Mouse (Mus musculus) heart, embryonic 13.5 days (tissue): ENCODE results near the gene Unc5c. TPM values are rescaled to one million over a fixed set of nuclear protein-coding genes. Genes with fewer than 3 reads are reported as not detected.

Source experiments
- ATAC-seq: fragments of 200-750 bp; cut with Nextera tagmentation; 2 replicates; pipeline ENCODE4 v1.8.0; 2017; ENCODE audit warnings: moderate TSS enrichment; ENCODE audit not compliant: insufficient number of reproducible peaks, low FRiP score, low TSS enrichment; ENCODE audit errors: extremely low read depth
- H3K27ac ChIP-seq: fragments of 300-500 bp; sonication (generic); replicated peaks from 2 replicates; pipeline ENCODE4 v1.5.1; 2015; ENCODE audit warnings: moderate library complexity, mild to moderate bottlenecking, inconsistent platforms
- H3K27me3 ChIP-seq: fragments of 300-500 bp; sonication (generic); replicated peaks from 2 replicates; pipeline ENCODE4 v1.6.1; 2015; ENCODE audit warnings: mild to moderate bottlenecking, inconsistent platforms
- H3K36me3 ChIP-seq: fragments of 300-500 bp; sonication (generic); 2 replicates; pipeline ENCODE4 v1.6.1; 2015; ENCODE audit warnings: mild to moderate bottlenecking, inconsistent platforms
- H3K4me1 ChIP-seq: fragments of 300-500 bp; sonication (generic); 2 replicates; pipeline ENCODE4 v1.6.1; 2015; ENCODE audit warnings: inconsistent platforms
- H3K4me2 ChIP-seq: fragments of 300-500 bp; sonication (generic); 2 replicates; pipeline ENCODE4 v1.6.1; 2015; ENCODE audit warnings: inconsistent platforms, mild to moderate bottlenecking, moderate library complexity
- H3K4me3 ChIP-seq: fragments of 300-500 bp; sonication (generic); 2 replicates; pipeline ENCODE4 v1.5.1; 2015; ENCODE audit warnings: moderate library complexity, mild to moderate bottlenecking, inconsistent platforms
- H3K9ac ChIP-seq: fragments of 300-500 bp; sonication (generic); 2 replicates; pipeline ENCODE4 v1.6.1; 2015; ENCODE audit warnings: inconsistent platforms, mild to moderate bottlenecking, moderate library complexity
- H3K9me3 ChIP-seq: fragments of 300-500 bp; sonication (generic); 2 replicates; pipeline ENCODE4 v1.6.1; 2016; ENCODE audit warnings: inconsistent platforms
- WGBS: fragments of 180-500 bp; shearing (Covaris S2); methylation state at CpG from one replicate; pipeline ENCODE4 v1.1.7; 2015; ENCODE audit warnings: mixed read lengths; 5-methylcytosine and 5-hydroxymethylcytosine counted together
- polyA plus RNA-seq: library from polyadenylated mRNA; unstranded; fragments of >200 nt; fragmentation: Nextera tagmentation; extraction: Ambion mirVana; gene quantifications from 2 replicates; pipeline ENCODE4 v1.2.1, GENCODE M21; 2015

Gene Unc5c
- polyA plus RNA-seq = 3.2 and 4.8 TPM in 2 replicates

- WGBS = under 1% methylated on average over 60 of the region's 61 CpGs
- peak within 1 kb of the TSS; percentile 73 for H3K27ac ChIP-seq
- peak within 1 kb of the TSS; percentile 93 for H3K4me2 ChIP-seq
- H3K9ac ChIP-seq = peak within 1 kb of the TSS; percentile 82
- peak; percentile 76 for ATAC-seq
- peaks cover 22% of the 10 kb centered on the region for H3K4me1 ChIP-seq
- no peaks in the 10 kb centered on the region for H3K36me3 ChIP-seq
- H3K27me3 ChIP-seq = peaks cover 36% of the 10 kb centered on the region
- no peaks in the 10 kb centered on the region for H3K9me3 ChIP-seq
- peak within 1 kb of the TSS; percentile 59 for H3K4me3 ChIP-seq
These were observed at the start of gene Unc5c for GRCm38 (mm10) chr3:141465104-141465705. TSS of gene Unc5c (plus strand) at chr3:141465216.

GRCm38 (mm10) chr3:141457475-141457874 lies 7.5 kb upstream of the Unc5c start:
- H3K27me3 ChIP-seq = peaks cover 5% of the 10 kb centered on the region
- H3K9ac ChIP-seq = no peak overlapping the region
- H3K27ac ChIP-seq = no peak overlapping the region
- H3K4me3 ChIP-seq = no peak overlapping the region
- 73% methylated on average over 2 of the region's 2 CpGs for WGBS
- H3K36me3 ChIP-seq = no peaks in the 10 kb centered on the region
- no peaks in the 10 kb centered on the region for H3K9me3 ChIP-seq
- H3K4me1 ChIP-seq = no peaks in the 10 kb centered on the region
- H3K4me2 ChIP-seq = no peak overlapping the region
- ATAC-seq = no peak

GRCm38 (mm10) chr3:141462482-141462881 lies 2.5 kb upstream of the Unc5c start:
- Histone ChIP-seq H3K36me3 (no peaks in the 10 kb centered on the region), H3K4me2 (no peak overlapping the region), H3K4me3 (no peak overlapping the region), H3K9me3 (no peaks in the 10 kb centered on the region), H3K4me1 (peaks cover 16% of the 10 kb centered on the region), H3K9ac (no peak overlapping the region), H3K27ac (no peak overlapping the region), H3K27me3 (peaks cover 36% of the 10 kb centered on the region)
- WGBS = 60% methylated on average over 7 of the region's 7 CpGs
- ATAC-seq = no peak

DNA sequence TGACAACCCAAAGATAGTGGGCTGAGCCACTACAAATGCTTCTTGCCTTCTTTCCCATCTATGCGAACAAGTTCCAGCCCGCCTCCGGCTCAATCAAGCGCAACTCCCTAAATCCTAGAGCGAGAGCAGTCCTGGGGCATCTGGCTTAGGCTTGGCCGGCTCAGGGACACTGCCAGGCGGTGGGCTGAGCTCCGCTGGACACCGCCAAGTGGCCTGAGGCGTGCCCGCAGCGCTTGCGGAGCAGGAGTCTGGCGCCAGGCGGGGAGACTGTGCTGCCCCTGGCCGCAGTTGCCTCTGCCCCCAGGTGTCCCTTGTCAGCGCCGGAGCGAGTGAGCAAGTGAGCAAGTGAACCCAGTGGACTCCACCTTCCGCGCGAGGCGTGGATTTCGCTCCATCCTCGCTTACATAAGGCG lies 319 bp upstream of the Unc5c start:
- Histone ChIP-seq H3K4me1 (peaks cover 22% of the 10 kb centered on the region), H3K9ac (peak overlapping the region; percentile 82), H3K9me3 (no peaks in the 10 kb centered on the region), H3K4me3 (peak overlapping the region; percentile 59), H3K4me2 (peak overlapping the region; percentile 93), H3K27me3 (peaks cover 36% of the 10 kb centered on the region), H3K27ac (peak overlapping the region; percentile 73), H3K36me3 (no peaks in the 10 kb centered on the region)
- ATAC-seq = peak; percentile 56; the same call in 1 of the 2 replicates
- 1% methylated on average over 26 of the region's 26 CpGs for WGBS

DNA sequence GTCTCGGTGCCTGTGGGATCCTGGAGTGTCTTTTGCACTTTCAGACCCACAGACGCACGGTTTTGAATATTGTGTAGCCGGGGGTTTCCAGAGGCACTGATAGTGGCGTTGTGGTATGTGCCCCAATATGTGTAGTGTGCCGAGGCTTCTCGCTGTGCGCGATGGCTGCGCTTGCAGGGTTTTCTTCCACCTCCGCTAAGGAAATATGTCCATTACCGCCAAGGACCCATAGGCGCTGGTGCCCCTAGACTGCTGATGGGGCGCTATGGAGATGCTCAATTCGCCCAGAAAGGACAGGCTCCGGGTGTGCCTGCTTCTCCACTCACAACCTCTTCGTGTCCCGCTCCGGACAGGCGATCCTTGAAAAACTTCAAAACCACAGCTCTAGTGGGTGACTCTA lies 1.0 kb downstream of the Unc5c start:
- Histone ChIP-seq H3K4me3 (peak overlapping the region; percentile 59), H3K36me3 (no peaks in the 10 kb centered on the region), H3K27ac (peak overlapping the region; percentile 73), H3K9ac (peak overlapping the region; percentile 82), H3K4me1 (peaks cover 22% of the 10 kb centered on the region), H3K27me3 (peaks cover 36% of the 10 kb centered on the region), H3K4me2 (peak overlapping the region; percentile 93), H3K9me3 (no peaks in the 10 kb centered on the region)
- under 1% methylated on average over 20 of the region's 20 CpGs for WGBS
- no peak for ATAC-seq

DNA sequence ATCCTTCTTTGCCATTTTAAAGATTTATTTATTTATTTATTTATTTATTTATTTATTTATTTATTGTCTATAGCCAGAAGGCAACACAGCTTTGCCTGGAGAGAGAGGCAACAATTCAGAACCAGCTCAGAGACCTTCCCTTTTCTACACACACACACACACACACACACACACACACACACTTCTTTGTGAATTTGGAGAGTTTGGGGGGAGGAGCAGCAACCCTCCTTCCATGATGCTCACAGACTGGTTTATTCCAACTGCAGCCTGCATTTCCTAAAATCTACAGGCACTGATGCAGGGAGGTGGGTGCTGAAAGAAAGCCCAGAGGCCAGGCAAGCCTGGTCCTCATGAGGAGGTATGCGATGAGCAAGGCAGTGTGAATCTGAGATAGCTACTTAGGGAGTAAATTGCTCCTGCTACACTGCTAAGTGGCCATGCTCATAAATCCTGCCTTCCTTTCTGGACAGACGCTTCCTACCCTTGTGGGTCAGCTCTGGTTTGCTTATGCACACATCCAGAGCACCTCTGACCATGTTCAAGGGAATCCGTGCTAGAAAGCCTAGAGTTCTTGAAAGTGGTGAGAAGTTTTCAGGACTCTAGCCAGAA lies 1.8 kb downstream of the Unc5c start:
- peak overlapping the region; percentile 68 for H3K9ac ChIP-seq
- H3K9me3 ChIP-seq = no peaks in the 10 kb centered on the region
- H3K27ac ChIP-seq = peak overlapping the region; percentile 54
- peaks cover 36% of the 10 kb centered on the region for H3K27me3 ChIP-seq
- H3K4me1 ChIP-seq = peaks cover 22% of the 10 kb centered on the region
- peak overlapping the region; percentile 59 for H3K4me3 ChIP-seq
- H3K4me2 ChIP-seq = peak overlapping the region; percentile 93
- 10% methylated on average over 3 of the region's 3 CpGs for WGBS
- ATAC-seq = no peak
- H3K36me3 ChIP-seq = no peaks in the 10 kb centered on the region

- peaks cover 15% of the 10 kb centered on the region; the same call in 1 of the 2 replicates for H3K27me3 ChIP-seq
- no peaks in the 10 kb centered on the region for H3K36me3 ChIP-seq
- WGBS = 59% methylated on average over 2 of the region's 2 CpGs
- H3K27ac ChIP-seq = no peak overlapping the region
- H3K4me2 ChIP-seq = peak overlapping the region; percentile 8; the same call in 1 of the 2 replicates
- H3K9me3 ChIP-seq = no peaks in the 10 kb centered on the region
- no peak overlapping the region for H3K9ac ChIP-seq
- peaks cover 18% of the 10 kb centered on the region for H3K4me1 ChIP-seq
- no peak overlapping the region for H3K4me3 ChIP-seq
- no peak for ATAC-seq
These were observed 4.3 kb downstream of the Unc5c start for GRCm38 (mm10) chr3:141469338-141469737.

DNA sequence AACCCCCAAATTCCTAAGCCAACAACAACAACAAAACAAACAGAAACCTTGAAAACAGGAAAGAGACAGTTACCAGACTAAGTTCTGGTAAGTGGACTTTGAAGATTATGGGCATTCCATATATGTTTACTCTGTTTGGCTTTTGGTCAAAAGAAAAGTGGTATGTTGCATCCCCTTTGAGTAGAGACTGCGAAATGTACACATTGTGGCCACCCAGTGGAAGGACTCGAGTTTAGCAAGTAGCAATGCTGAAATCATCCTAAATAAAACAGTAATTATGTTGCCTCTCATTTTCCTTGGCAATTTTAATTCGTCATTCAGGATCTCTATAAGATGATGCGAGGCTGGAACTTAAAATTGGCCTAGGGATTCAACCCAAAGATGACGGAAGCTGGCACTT lies 8.2 kb downstream of the Unc5c start:
- H3K4me2 ChIP-seq = no peak overlapping the region
- peaks cover 15% of the 10 kb centered on the region for H3K4me1 ChIP-seq
- no peak for ATAC-seq
- no peak overlapping the region for H3K4me3 ChIP-seq
- no peaks in the 10 kb centered on the region for H3K36me3 ChIP-seq
- 67% methylated on average over 5 of the region's 5 CpGs for WGBS
- no peak overlapping the region for H3K9ac ChIP-seq
- no peak overlapping the region for H3K27ac ChIP-seq
- H3K9me3 ChIP-seq = no peaks in the 10 kb centered on the region
- H3K27me3 ChIP-seq = no peaks in the 10 kb centered on the region

- Histone ChIP-seq H3K9me3 (no peaks in the 10 kb centered on the region), H3K27me3 (no peaks in the 10 kb centered on the region), H3K36me3 (no peaks in the 10 kb centered on the region), H3K9ac (no peak overlapping the region), H3K4me2 (no peak overlapping the region), H3K4me1 (peaks cover 15% of the 10 kb centered on the region), H3K27ac (no peak overlapping the region), H3K4me3 (no peak overlapping the region)
- 76% methylated on average over 5 of the region's 5 CpGs for WGBS
- no peak for ATAC-seq
These were observed 10.4 kb downstream of the Unc5c start for GRCm38 (mm10) chr3:141475389-141475788.

DNA sequence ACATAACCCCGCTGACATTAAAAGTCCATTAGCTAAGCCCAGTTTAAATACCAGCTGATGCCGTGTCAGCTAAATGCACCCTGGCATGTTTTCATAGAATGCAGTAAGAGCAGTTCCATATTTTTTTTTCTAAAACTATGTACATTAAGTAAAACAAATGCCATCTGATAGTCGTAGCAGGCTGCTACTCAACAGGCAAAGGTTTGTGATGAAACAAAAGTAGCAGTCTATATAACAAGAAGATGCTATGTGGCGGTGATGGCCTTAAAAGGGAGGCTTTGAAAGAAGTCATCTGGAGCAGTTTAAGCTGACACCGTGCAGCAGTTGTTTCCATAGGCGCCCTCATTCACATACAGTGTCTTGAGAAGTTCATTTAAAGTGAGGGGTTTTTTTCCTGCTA lies 10.9 kb downstream of the Unc5c start:
- H3K27me3 ChIP-seq = no peaks in the 10 kb centered on the region
- no peak for ATAC-seq
- H3K27ac ChIP-seq = peak overlapping the region; percentile 22
- H3K4me3 ChIP-seq = no peak overlapping the region
- peaks cover 21% of the 10 kb centered on the region for H3K4me1 ChIP-seq
- no peak overlapping the region for H3K9ac ChIP-seq
- no peaks in the 10 kb centered on the region for H3K9me3 ChIP-seq
- no peaks in the 10 kb centered on the region for H3K36me3 ChIP-seq
- whole genome bisulfite sequencing = 35% methylated on average over 6 of the region's 6 CpGs
- no peak overlapping the region; the same call in 1 of the 2 replicates for H3K4me2 ChIP-seq

DNA sequence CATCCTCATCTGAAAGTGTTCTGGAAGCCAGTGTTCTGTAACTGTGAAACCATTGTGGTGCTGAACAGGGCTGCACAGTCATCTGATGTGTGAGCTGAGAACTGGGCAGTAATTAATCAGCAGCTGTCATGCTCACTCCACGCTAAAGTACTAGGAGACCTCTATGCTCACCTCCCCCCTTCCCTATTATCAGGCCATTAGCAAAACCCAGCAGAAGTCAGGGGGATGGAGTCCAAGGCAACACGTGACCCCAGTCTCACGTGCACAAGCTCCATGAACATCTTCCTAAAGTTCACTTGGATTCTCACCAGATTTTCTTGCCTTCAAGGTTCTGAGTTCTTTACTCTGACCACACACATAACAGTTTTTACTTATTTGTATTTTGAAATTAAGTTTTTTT lies 11.7 kb downstream of the Unc5c start:
- Histone ChIP-seq H3K4me2 (peak overlapping the region; percentile 23; the same call in 1 of the 2 replicates), H3K27ac (peak overlapping the region; percentile 22)

GRCm38 (mm10) chr3:141482465-141482864 lies 17.4 kb downstream of the Unc5c start:
- H3K4me2 ChIP-seq = no peak overlapping the region
- WGBS = 67% methylated on average over 4 of the region's 4 CpGs
- no peaks in the 10 kb centered on the region for H3K27me3 ChIP-seq
- no peaks in the 10 kb centered on the region for H3K9me3 ChIP-seq
- no peak overlapping the region for H3K9ac ChIP-seq
- H3K36me3 ChIP-seq = no peaks in the 10 kb centered on the region
- H3K27ac ChIP-seq = no peak overlapping the region
- no peak overlapping the region for H3K4me3 ChIP-seq
- peaks cover 22% of the 10 kb centered on the region; the same call in 1 of the 2 replicates for H3K4me1 ChIP-seq
- no peak for ATAC-seq

More for the DNA sequence above, 11.7 kb downstream of the Unc5c start:
- WGBS = 11% methylated on average over 3 of the region's 3 CpGs
- H3K27me3 ChIP-seq = no peaks in the 10 kb centered on the region
- ATAC-seq = no peak
- H3K9me3 ChIP-seq = no peaks in the 10 kb centered on the region
- H3K4me1 ChIP-seq = peaks cover 21% of the 10 kb centered on the region
- no peaks in the 10 kb centered on the region for H3K36me3 ChIP-seq
- H3K9ac ChIP-seq = no peak overlapping the region
- no peak overlapping the region for H3K4me3 ChIP-seq
